Mouse (Mus musculus): Measurements from ENCODE around the gene Gm21488. TPM values are rescaled to one million over a fixed set of nuclear protein-coding genes. Genes with fewer than 3 reads are reported as not detected.
"Not testable (repeated sequence)": the region's sequence is repeated elsewhere in the genome, so short reads cannot be mapped to it uniquely, and the experiment has no call there.

Gene Gm21488
- total RNA-seq (2014; rRNA removed), result not detected in 2 replicates
- polyA plus RNA-seq (2012; rRNA removed), result not detected in 2 replicates

GRCm38 (mm10) chrY:27521820-27522219, at the start of gene Gm21488:
Gene Gm21488 (minus strand): TSS chrY:27521920.
- not testable (repeated sequence) for H3K79me2 ChIP-seq (ENCODE audit: control insufficient read depth, insufficient read depth, low read length); H3K4me3 ChIP-seq (ENCODE audit: insufficient read depth, low read depth, low read length); H3K27ac ChIP-seq (replicated peaks; ENCODE audit: insufficient read depth, low read depth, low read length); H3K36me3 ChIP-seq (ENCODE audit: control insufficient read depth, insufficient read depth, low read length); H3K4me1 ChIP-seq (ENCODE audit: control insufficient read depth, insufficient read depth, low read length); DNase-seq (ENCODE audit: extremely low read depth, low read depth, low spot score); H3K9ac ChIP-seq (ENCODE audit: low read depth, low read length); H3K27me3 ChIP-seq (ENCODE audit: control insufficient read depth, insufficient read depth, low read length)
- WGBS, result no CpG with 5 or more reads among the region's 5 CpGs
